Mouse (Mus musculus): Measurements from ENCODE around the gene Kpnb1. TPM values are rescaled to one million over a fixed set of nuclear protein-coding genes. Genes with fewer than 3 reads are reported as not detected.
A peak's percentile ranks its signal among the peaks of the same experiment; 100 is the strongest.

Kpnb1 gene
- total RNA-seq (2014; rRNA removed) (97.9 and 100 TPM in 2 replicates), polyA plus RNA-seq (2015; fragmentation: Nextera tagmentation; extraction: Ambion mirVana) (26.1 and 26.9 TPM in 2 replicates)

- H3K27ac ChIP-seq, result peak within 1 kb of the TSS; percentile 91
- no peaks in the 10 kb centered on the region for H3K27me3 ChIP-seq (ENCODE audit: insufficient read depth, low read length)
- peak within 1 kb of the TSS; percentile 76 for H3K9ac ChIP-seq (replicated peaks; ENCODE audit: low read length)
- H3K9me3 ChIP-seq (ENCODE audit: low read length), result no peaks in the 10 kb centered on the region
- ATAC-seq (peak; percentile 98), DNase-seq (ENCODE audit: low spot score) (peak; percentile 100)
- peaks cover 8% of the 10 kb centered on the region; the same call in 1 of the 2 replicates for H3K4me1 ChIP-seq (ENCODE audit: insufficient read depth, low read length)
- no peak for TF ChIP-seq CTCF (IDR thresholded peaks at IDR 0.05; ENCODE audit: low read depth)
- peaks cover 23% of the 10 kb centered on the region for H3K36me3 ChIP-seq (ENCODE audit: insufficient read depth, low read length)
- peak within 1 kb of the TSS; percentile 73 for H3K4me3 ChIP-seq (ENCODE audit: low read length)
- WGBS, result under 1% methylated on average over 88 of the region's 101 CpGs
- H3K4me2 ChIP-seq (ENCODE audit: low read depth, low read length), result peak within 1 kb of the TSS; percentile 83
Observed at GRCm38 (mm10) chr11:97187764-97188642, at the start of gene Kpnb1. Kpnb1 (minus strand) TSS chr11:97187881.

GRCm38 (mm10) chr11:97232436-97232835, 44.8 kb upstream of the Kpnb1 start:
- no peak for DNase-seq (ENCODE audit: low spot score)
- H3K4me3 ChIP-seq (ENCODE audit: low read length), result no peak overlapping the region
- no peak for TF ChIP-seq CTCF (IDR thresholded peaks at IDR 0.05; ENCODE audit: low read depth)
- no peak overlapping the region for H3K9ac ChIP-seq (replicated peaks; ENCODE audit: low read length)
- no peak overlapping the region for H3K4me2 ChIP-seq (ENCODE audit: low read depth, low read length)
- H3K36me3 ChIP-seq (ENCODE audit: insufficient read depth, low read length), result peaks cover 43% of the 10 kb centered on the region
- no peak overlapping the region for H3K27ac ChIP-seq
- ATAC-seq, result no peak
- no peaks in the 10 kb centered on the region for H3K9me3 ChIP-seq (ENCODE audit: low read length)
- WGBS, result 82% methylated on average over 5 of the region's 5 CpGs
- H3K27me3 ChIP-seq (ENCODE audit: insufficient read depth, low read length), result no peaks in the 10 kb centered on the region
- no peaks in the 10 kb centered on the region for H3K4me1 ChIP-seq (ENCODE audit: insufficient read depth, low read length)

- WGBS, result 81% methylated on average over 2 of the region's 2 CpGs
- H3K9ac ChIP-seq (replicated peaks; ENCODE audit: low read length), result no peak overlapping the region
- no peak overlapping the region for H3K4me2 ChIP-seq (ENCODE audit: low read depth, low read length)
- TF ChIP-seq CTCF (IDR thresholded peaks at IDR 0.05; ENCODE audit: low read depth), result no peak
- DNase-seq (ENCODE audit: low spot score) (no peak), ATAC-seq (no peak)
- H3K36me3 ChIP-seq (ENCODE audit: insufficient read depth, low read length), result peaks cover 43% of the 10 kb centered on the region; the same call in 1 of the 2 replicates
- H3K27me3 ChIP-seq (ENCODE audit: insufficient read depth, low read length), result no peaks in the 10 kb centered on the region
- no peaks in the 10 kb centered on the region for H3K4me1 ChIP-seq (ENCODE audit: insufficient read depth, low read length)
- H3K27ac ChIP-seq, result no peak overlapping the region
- H3K9me3 ChIP-seq (ENCODE audit: low read length), result no peaks in the 10 kb centered on the region
- H3K4me3 ChIP-seq (ENCODE audit: low read length), result no peak overlapping the region
Observed at GRCm38 (mm10) chr11:97229396-97229795, 41.7 kb upstream of the Kpnb1 start.

GRCm38 (mm10) chr11:97228985-97229384, 41.3 kb upstream of the Kpnb1 start:
- DNase-seq (ENCODE audit: low spot score) (no peak), ATAC-seq (no peak)
- Histone ChIP-seq H3K9me3 (ENCODE audit: low read length) (no peaks in the 10 kb centered on the region), H3K4me3 (ENCODE audit: low read length) (no peak overlapping the region), H3K36me3 (ENCODE audit: insufficient read depth, low read length) (peaks cover 40% of the 10 kb centered on the region; the same call in 1 of the 2 replicates), H3K27ac (no peak overlapping the region), H3K27me3 (ENCODE audit: insufficient read depth, low read length) (no peaks in the 10 kb centered on the region), H3K4me1 (ENCODE audit: insufficient read depth, low read length) (no peaks in the 10 kb centered on the region), H3K4me2 (ENCODE audit: low read depth, low read length) (no peak overlapping the region), H3K9ac (replicated peaks; ENCODE audit: low read length) (no peak overlapping the region)
- TF ChIP-seq CTCF (IDR thresholded peaks at IDR 0.05; ENCODE audit: low read depth), result no peak
- 83% methylated on average over 7 of the region's 7 CpGs for WGBS

- 94% methylated on average over 1 of the region's 1 CpGs for WGBS
Observed at GRCm38 (mm10) chr11:97226131-97226530, 38.5 kb upstream of the Kpnb1 start.

GRCm38 (mm10) chr11:97223485-97223884, 35.8 kb upstream of the Kpnb1 start:
- H3K9ac ChIP-seq (replicated peaks; ENCODE audit: low read length), result no peak overlapping the region
- no peak overlapping the region for H3K27ac ChIP-seq
- ATAC-seq (no peak), DNase-seq (ENCODE audit: low spot score) (no peak)
- H3K4me1 ChIP-seq (ENCODE audit: insufficient read depth, low read length), result no peaks in the 10 kb centered on the region
- H3K9me3 ChIP-seq (ENCODE audit: low read length), result no peaks in the 10 kb centered on the region
- no peaks in the 10 kb centered on the region for H3K27me3 ChIP-seq (ENCODE audit: insufficient read depth, low read length)
- WGBS, result 22% methylated on average over 3 of the region's 3 CpGs
- H3K36me3 ChIP-seq (ENCODE audit: insufficient read depth, low read length), result peaks cover 33% of the 10 kb centered on the region; the same call in 1 of the 2 replicates
- H3K4me2 ChIP-seq (ENCODE audit: low read depth, low read length), result no peak overlapping the region
- no peak for TF ChIP-seq CTCF (IDR thresholded peaks at IDR 0.05; ENCODE audit: low read depth)
- H3K4me3 ChIP-seq (ENCODE audit: low read length), result no peak overlapping the region

More at GRCm38 (mm10) chr11:97226131-97226530, 38.5 kb upstream of the Kpnb1 start:
- Histone ChIP-seq H3K4me3 (ENCODE audit: low read length) (no peak overlapping the region), H3K4me2 (ENCODE audit: low read depth, low read length) (no peak overlapping the region), H3K9ac (replicated peaks; ENCODE audit: low read length) (no peak overlapping the region), H3K27ac (no peak overlapping the region), H3K27me3 (ENCODE audit: insufficient read depth, low read length) (no peaks in the 10 kb centered on the region), H3K9me3 (ENCODE audit: low read length) (no peaks in the 10 kb centered on the region), H3K36me3 (ENCODE audit: insufficient read depth, low read length) (peaks cover 37% of the 10 kb centered on the region; the same call in 1 of the 2 replicates), H3K4me1 (ENCODE audit: insufficient read depth, low read length) (no peaks in the 10 kb centered on the region)
- no peak for DNase-seq (ENCODE audit: low spot score)
- no peak for TF ChIP-seq CTCF (IDR thresholded peaks at IDR 0.05; ENCODE audit: low read depth)
- ATAC-seq, result no peak

GRCm38 (mm10) chr11:97221611-97222010, 33.9 kb upstream of the Kpnb1 start:
- Histone ChIP-seq H3K9ac (replicated peaks; ENCODE audit: low read length) (no peak overlapping the region), H3K4me1 (ENCODE audit: insufficient read depth, low read length) (no peaks in the 10 kb centered on the region), H3K4me2 (ENCODE audit: low read depth, low read length) (no peak overlapping the region), H3K27me3 (ENCODE audit: insufficient read depth, low read length) (no peaks in the 10 kb centered on the region), H3K27ac (no peak overlapping the region), H3K4me3 (ENCODE audit: low read length) (no peak overlapping the region), H3K36me3 (ENCODE audit: insufficient read depth, low read length) (peaks cover 46% of the 10 kb centered on the region), H3K9me3 (ENCODE audit: low read length) (no peaks in the 10 kb centered on the region)
- DNase-seq (ENCODE audit: low spot score), result no peak
- WGBS, result 98% methylated on average over 2 of the region's 2 CpGs
- no peak for TF ChIP-seq CTCF (IDR thresholded peaks at IDR 0.05; ENCODE audit: low read depth)
- ATAC-seq, result no peak

Data from hindbrain, postnatal 0 days (tissue).